9 mouse cellular contexts compared by ENCODE assay signal in genomic region chr7:98176322-98177070, GRCm38 (mm10). TPM values are rescaled to one million over a fixed set of nuclear protein-coding genes. Genes with fewer than 3 reads are reported as not detected.
DNase-seq lines count a peak whose midpoint lies in the region; ATAC-seq and TF ChIP-seq lines count a peak whose summit lies in the region.
"Had no signal": no experiment of that assay in that cellular context is flagged by ENCODE, and none has a peak within 500 bp of the region (broad histone marks: within the 10 kb centered on the region; RNA-seq: fewer than 3 reads in every experiment).

No protein-coding gene starts in this region.

- DNase-seq in kidney, postnatal 0 days (ENCODE audit: low spot score): no peak
- no peak for DNase-seq in kidney, postnatal 4 days
- DNase-seq in forebrain, embryonic 10.5 days (ENCODE audit: extremely low spot score, low spot score): no peak
- no peak for DNase-seq in limb, embryonic 14.5 days (ENCODE audit: low spot score)
- no peak for DNase-seq in adrenal gland, postnatal 25 days
- DNase-seq in kidney, postnatal 36 days: no peak

- TF ChIP-seq POLR2A in limb, embryonic 14.5 days (IDR thresholded peaks at IDR 0.05; ENCODE audit: borderline replicate concordance, extremely low read depth, insufficient read depth, insufficient read length): no peak

- 0 out of 2 replicates have a peak overlapping the region, but pooled peaks have one; percentile 11 for H3K27ac ChIP-seq in kidney, postnatal 0 days
- peak overlapping the region; percentile 86 for H3K27ac ChIP-seq in forebrain, embryonic 10.5 days
- no peak overlapping the region for H3K27ac ChIP-seq in limb, embryonic 14.5 days (replicated peaks; ENCODE audit: low read depth, low read length)
- H3K27ac ChIP-seq in stomach, embryonic 15.5 days: no peak overlapping the region
- H3K27ac ChIP-seq: macrophage had no signal

- ATAC-seq in kidney, postnatal 0 days (replicated peaks; ENCODE audit: low FRiP score, low read depth): no peak
- no peak for ATAC-seq in limb, embryonic 14.5 days (ENCODE audit: low FRiP score, low read depth)
- ATAC-seq in stomach, embryonic 15.5 days (ENCODE audit: insufficient read depth, low FRiP score, low read depth): 0 out of 2 replicates have a peak, but pooled peaks have one; percentile 20
- ATAC-seq in megakaryocyte-erythroid progenitor cell, adult 5-6 weeks (replicated peaks; ENCODE audit: low FRiP score, low TSS enrichment, poor library complexity, severe bottlenecking): no peak

- H3K4me1 ChIP-seq in kidney, postnatal 0 days (replicated peaks; ENCODE audit: insufficient read depth, low read length): peaks cover 21% of the 10 kb centered on the region
- H3K4me1 ChIP-seq in forebrain, embryonic 10.5 days: peaks cover 39% of the 10 kb centered on the region
- H3K4me1 ChIP-seq in limb, embryonic 14.5 days (ENCODE audit: control insufficient read depth, insufficient read depth, low read length): peaks cover 7% of the 10 kb centered on the region; the same call in 1 of the 2 replicates
- H3K4me1 ChIP-seq in stomach, embryonic 15.5 days: peaks cover 26% of the 10 kb centered on the region

- H3K4me3 ChIP-seq in kidney, postnatal 0 days (replicated peaks; ENCODE audit: low read depth, low read length): 0 out of 2 replicates have a peak overlapping the region, but pooled peaks have one; percentile 85
- H3K4me3 ChIP-seq in forebrain, embryonic 10.5 days: peak overlapping the region; percentile 86; the same call in 1 of the 2 replicates
- H3K4me3 ChIP-seq in limb, embryonic 14.5 days (replicated peaks; ENCODE audit: low read length): no peak overlapping the region
- peak overlapping the region; percentile 82 for H3K4me3 ChIP-seq in stomach, embryonic 15.5 days (replicated peaks)

- TF ChIP-seq CTCF in kidney, postnatal 0 days (IDR thresholded peaks at IDR 0.05; ENCODE audit: low read depth): no peak

- no peak overlapping the region for H3K9ac ChIP-seq in kidney, postnatal 0 days (ENCODE audit: low read depth, low read length)
- H3K9ac ChIP-seq in limb, embryonic 14.5 days (ENCODE audit: low read depth, low read length, severe bottlenecking): no peak overlapping the region
- H3K9ac ChIP-seq in stomach, embryonic 15.5 days: peak overlapping the region; percentile 12; the same call in 1 of the 2 replicates

- WGBS in kidney, postnatal 0 days: 65% methylated on average over 8 of the region's 8 CpGs
- whole genome bisulfite sequencing in forebrain, embryonic 10.5 days: 73% methylated on average over 8 of the region's 8 CpGs
- 77% methylated on average over 8 of the region's 8 CpGs for WGBS in limb, embryonic 14.5 days
- WGBS in stomach, embryonic 15.5 days: 55% methylated on average over 8 of the region's 8 CpGs

- H3K36me3 ChIP-seq in kidney, postnatal 0 days (ENCODE audit: insufficient read depth, low read length): no peaks in the 10 kb centered on the region
- no peaks in the 10 kb centered on the region for H3K36me3 ChIP-seq in forebrain, embryonic 10.5 days (replicated peaks)
- no peaks in the 10 kb centered on the region for H3K36me3 ChIP-seq in limb, embryonic 14.5 days (ENCODE audit: control insufficient read depth, insufficient read depth, low read length)
- H3K36me3 ChIP-seq in stomach, embryonic 15.5 days: no peaks in the 10 kb centered on the region

- H3K27me3 ChIP-seq in kidney, postnatal 0 days (ENCODE audit: insufficient read depth, low read length): no peaks in the 10 kb centered on the region
- H3K27me3 ChIP-seq in forebrain, embryonic 10.5 days (ENCODE audit: poor library complexity, severe bottlenecking): peaks cover 46% of the 10 kb centered on the region
- no peaks in the 10 kb centered on the region for H3K27me3 ChIP-seq in limb, embryonic 14.5 days (ENCODE audit: control insufficient read depth, insufficient read depth, low read length)
- no peaks in the 10 kb centered on the region for H3K27me3 ChIP-seq in stomach, embryonic 15.5 days (replicated peaks)

- H3K9me3 ChIP-seq in kidney, postnatal 0 days (replicated peaks; ENCODE audit: low read length): no peaks in the 10 kb centered on the region
- H3K9me3 ChIP-seq in forebrain, embryonic 10.5 days: no peaks in the 10 kb centered on the region
- no peaks in the 10 kb centered on the region for H3K9me3 ChIP-seq in limb, embryonic 14.5 days (ENCODE audit: control insufficient read depth, low read length)
- no peaks in the 10 kb centered on the region for H3K9me3 ChIP-seq in stomach, embryonic 15.5 days

- H3K4me2 ChIP-seq in kidney, postnatal 0 days (ENCODE audit: low read length): peak overlapping the region; percentile 91
- H3K4me2 ChIP-seq in limb, embryonic 14.5 days (replicated peaks; ENCODE audit: low read depth, low read length, severe bottlenecking): 0 out of 2 replicates have a peak overlapping the region, but pooled peaks have one; percentile 72
- peak overlapping the region; percentile 85 for H3K4me2 ChIP-seq in stomach, embryonic 15.5 days

RNA-seq across cellular contexts. Expression of gene Capn5, which starts 1.6 kb away (rescaled TPM):
- polyA plus RNA-seq in kidney, postnatal 0 days (2015; fragmentation: Nextera tagmentation; extraction: Ambion mirVana): 12.9 and 13.0 TPM in 2 replicates
- polyA plus RNA-seq in forebrain, embryonic 10.5 days (2016; fragmentation: Nextera tagmentation; extraction: Ambion mirVana): 5.8 TPM in 2 replicates
- polyA plus RNA-seq in limb, embryonic 14.5 days (2012; rRNA removed): 9.6 and 11.3 TPM in 2 replicates
- 5.6 and 6.5 TPM in 2 replicates for polyA plus RNA-seq in limb, embryonic 14.5 days (2014; fragmentation: Nextera tagmentation; extraction: Ambion mirVana)
- 13.8 and 14.9 TPM in 2 replicates for polyA plus RNA-seq in stomach, embryonic 15.5 days (2015; fragmentation: Nextera tagmentation; extraction: Ambion mirVana)
- total RNA-seq in megakaryocyte-erythroid progenitor cell, adult 5-6 weeks (2014; fragmentation: Nextera tagmentation): 7.5 and 8.3 TPM in 2 replicates
- 5.6 and 5.9 TPM in 2 replicates for total RNA-seq in megakaryocyte-erythroid progenitor cell, adult 5-6 weeks (2017)
- 4.0 and 9.5 TPM in 2 replicates for total RNA-seq in adrenal gland, postnatal 25 days (2021)

RNA-seq across cellular contexts. Expression of gene B3gnt6, which starts 22.8 kb away (rescaled TPM):
- 0.13 and 0.20 TPM in 2 replicates for polyA plus RNA-seq in kidney, postnatal 0 days (2015; fragmentation: Nextera tagmentation; extraction: Ambion mirVana)
- 0.06 TPM in 1 of 2 replicates, not detected in the other for polyA plus RNA-seq in forebrain, embryonic 10.5 days (2016; fragmentation: Nextera tagmentation; extraction: Ambion mirVana)
- 0.08 and 0.12 TPM in 2 replicates for polyA plus RNA-seq in limb, embryonic 14.5 days (2012; rRNA removed)
- polyA plus RNA-seq in limb, embryonic 14.5 days (2014; fragmentation: Nextera tagmentation; extraction: Ambion mirVana): 0.14 TPM in 1 of 2 replicates, not detected in the other
- polyA plus RNA-seq in stomach, embryonic 15.5 days (2015; fragmentation: Nextera tagmentation; extraction: Ambion mirVana): 0.05 TPM in 2 replicates
- not detected in 2 replicates for total RNA-seq in megakaryocyte-erythroid progenitor cell, adult 5-6 weeks (2014; fragmentation: Nextera tagmentation)
- not detected in 2 replicates for total RNA-seq in megakaryocyte-erythroid progenitor cell, adult 5-6 weeks (2017)
- total RNA-seq in adrenal gland, postnatal 25 days (2021): 5.6 and 12.4 TPM in 2 replicates
- polyA plus RNA-seq: macrophage had no signal

RNA-seq across cellular contexts. Expression of gene Omp, which starts 31.2 kb away (rescaled TPM):
- 0.38 and 0.50 TPM in 2 replicates for polyA plus RNA-seq in kidney, postnatal 0 days (2015; fragmentation: Nextera tagmentation; extraction: Ambion mirVana)
- polyA plus RNA-seq in forebrain, embryonic 10.5 days (2016; fragmentation: Nextera tagmentation; extraction: Ambion mirVana): 0.11 and 0.19 TPM in 2 replicates
- polyA plus RNA-seq in limb, embryonic 14.5 days (2012; rRNA removed): 0.25 and 0.38 TPM in 2 replicates
- polyA plus RNA-seq in limb, embryonic 14.5 days (2014; fragmentation: Nextera tagmentation; extraction: Ambion mirVana): 0.17 and 0.18 TPM in 2 replicates
- polyA plus RNA-seq in stomach, embryonic 15.5 days (2015; fragmentation: Nextera tagmentation; extraction: Ambion mirVana): 0.68 and 0.70 TPM in 2 replicates
- total RNA-seq in megakaryocyte-erythroid progenitor cell, adult 5-6 weeks (2014; fragmentation: Nextera tagmentation): 0.63 and 0.82 TPM in 2 replicates
- total RNA-seq in megakaryocyte-erythroid progenitor cell, adult 5-6 weeks (2017): not detected in 2 replicates
- 5.2 and 5.4 TPM in 2 replicates for total RNA-seq in adrenal gland, postnatal 25 days (2021)
- polyA plus RNA-seq: macrophage had no signal

RNA-seq across cellular contexts. Expression of gene Myo7a, which starts 57.2 kb away (rescaled TPM):
- 7.6 and 8.7 TPM in 2 replicates for polyA plus RNA-seq in kidney, postnatal 0 days (2015; fragmentation: Nextera tagmentation; extraction: Ambion mirVana)
- 20.1 and 20.8 TPM in 2 replicates for polyA plus RNA-seq in forebrain, embryonic 10.5 days (2016; fragmentation: Nextera tagmentation; extraction: Ambion mirVana)
- 18.1 and 24.0 TPM in 2 replicates for polyA plus RNA-seq in limb, embryonic 14.5 days (2012; rRNA removed)
- polyA plus RNA-seq in limb, embryonic 14.5 days (2014; fragmentation: Nextera tagmentation; extraction: Ambion mirVana): 8.1 and 11.3 TPM in 2 replicates
- 9.3 and 11.4 TPM in 2 replicates for polyA plus RNA-seq in stomach, embryonic 15.5 days (2015; fragmentation: Nextera tagmentation; extraction: Ambion mirVana)
- total RNA-seq in megakaryocyte-erythroid progenitor cell, adult 5-6 weeks (2014; fragmentation: Nextera tagmentation): 2.3 and 6.1 TPM in 2 replicates
- total RNA-seq in megakaryocyte-erythroid progenitor cell, adult 5-6 weeks (2017): 1.9 and 10.8 TPM in 2 replicates
- total RNA-seq in adrenal gland, postnatal 25 days (2021): 91.2 and 206 TPM in 2 replicates

Comparison
In these comparisons a context has a peak if more than half of its experiments do, and no peak if none do; other contexts are left out.
1. H3K27ac ChIP-seq: peak in kidney, postnatal 0 days (single experiment) and forebrain, embryonic 10.5 days (single experiment); none in limb, embryonic 14.5 days (single experiment) and stomach, embryonic 15.5 days (single experiment).
2. Peak in every context shown above with its lines, with median percentiles within 50 percentile points of each other: H3K4me2 ChIP-seq.